Mouse (Mus musculus) lung, postnatal 0 days (tissue): Measurements from ENCODE around the gene Rbm24.

Experiments
- CTCF ChIP-seq: IDR thresholded peaks from 2 replicates; pipeline ENCODE4 v1.5.1; 2016; ENCODE audit warnings: antibody characterized with exemption, mild to moderate bottlenecking
- EP300 ChIP-seq: IDR thresholded peaks from 2 replicates; pipeline ENCODE4 v1.6.1; 2016; ENCODE audit warnings: antibody characterized with exemption, mild to moderate bottlenecking, control low read depth

DNA sequence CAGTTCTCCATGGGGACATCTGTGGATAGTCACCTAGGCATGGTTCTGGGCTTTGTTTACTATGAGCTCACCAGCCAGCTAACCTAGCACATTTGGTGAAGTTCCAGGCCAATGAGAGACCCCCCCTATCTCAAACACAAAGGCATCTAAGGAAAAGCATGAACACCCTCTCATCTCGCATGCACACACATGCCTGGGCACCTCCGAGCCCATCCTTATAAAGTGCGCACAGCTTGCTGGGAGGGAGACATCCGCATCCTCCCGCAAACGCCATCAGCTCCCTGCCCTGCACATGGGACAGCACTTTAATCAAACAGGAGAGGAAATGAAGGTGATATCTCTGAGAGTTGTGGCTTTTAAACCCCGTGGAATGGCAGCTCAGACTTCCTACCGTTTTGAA lies 50.0 kb downstream of the Rbm24 start:
- TF ChIP-seq CTCF (no peak), EP300 (no peak)
